Mouse (Mus musculus): ENCODE measurements at regions not wholly inside any gene's neighbourhood (a gene's known extent, or its start where the extent isn't known, plus 50 kb on each side); places are given as distances from the start of the nearest gene placed in this dataset.

DNA sequence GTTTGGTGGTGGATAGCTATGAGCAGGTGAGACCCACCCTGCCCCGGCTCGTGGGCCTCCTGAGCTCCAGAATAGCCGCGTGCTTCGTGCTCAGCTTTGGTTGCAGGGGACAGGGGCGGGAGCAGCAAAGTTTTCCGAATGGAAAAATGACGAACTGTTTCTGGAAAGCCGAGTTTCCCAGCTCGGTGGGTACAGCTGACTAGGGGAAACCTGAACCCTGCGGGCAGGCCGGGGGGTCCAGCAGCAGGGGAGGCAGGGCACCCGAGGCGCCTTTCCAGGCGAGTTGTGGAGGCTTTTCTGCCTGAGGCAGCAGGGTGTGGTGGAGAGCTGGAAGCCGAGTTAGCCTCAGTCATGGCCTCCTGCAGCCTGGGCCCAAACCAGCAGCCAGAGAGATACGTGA is 88.8 kb upstream of the 1600014C23Rik start:
- DNase-seq = no peak

DNA sequence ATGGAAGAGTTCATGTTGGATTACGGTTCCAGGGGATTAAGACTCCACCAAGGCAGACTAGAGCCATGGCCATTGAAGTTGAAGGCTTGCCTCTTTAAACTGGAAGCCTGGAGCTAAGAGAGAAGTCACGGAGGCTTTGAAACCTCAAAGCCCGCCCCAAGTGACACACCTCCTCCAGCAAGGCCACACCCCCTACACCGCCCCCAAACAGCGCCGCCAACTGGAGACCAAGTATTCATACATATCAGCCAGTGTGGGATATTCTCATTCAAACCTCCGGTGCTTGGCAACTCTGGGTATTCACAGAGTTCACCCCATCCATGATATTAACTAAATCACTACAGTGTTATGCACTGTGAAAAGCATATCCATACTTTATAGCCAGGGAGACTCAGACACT is 87.7 kb upstream of the 1600014C23Rik start:
- no peak for DNase-seq

DNA sequence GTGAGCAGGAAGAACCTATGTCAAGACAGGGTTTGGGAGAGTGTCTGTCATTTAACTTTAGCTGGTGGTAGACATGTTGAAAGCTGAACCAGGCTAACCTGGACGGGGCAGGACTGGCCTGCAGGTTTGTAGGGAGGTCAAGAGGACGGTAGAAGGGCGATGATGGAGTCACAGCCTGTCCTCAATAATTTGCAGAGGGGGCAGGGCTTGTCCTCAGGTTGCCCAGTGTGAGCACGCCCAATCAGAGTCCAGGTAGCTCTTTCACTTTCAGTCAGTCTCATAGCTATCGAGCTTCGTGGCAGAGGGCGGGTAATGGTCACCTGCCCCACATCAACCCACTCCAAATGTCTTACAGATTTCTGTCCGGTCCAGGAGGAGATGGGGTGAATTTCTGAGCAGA is 85.5 kb upstream of the 1600014C23Rik start:
- no peak for DNase-seq

DNA sequence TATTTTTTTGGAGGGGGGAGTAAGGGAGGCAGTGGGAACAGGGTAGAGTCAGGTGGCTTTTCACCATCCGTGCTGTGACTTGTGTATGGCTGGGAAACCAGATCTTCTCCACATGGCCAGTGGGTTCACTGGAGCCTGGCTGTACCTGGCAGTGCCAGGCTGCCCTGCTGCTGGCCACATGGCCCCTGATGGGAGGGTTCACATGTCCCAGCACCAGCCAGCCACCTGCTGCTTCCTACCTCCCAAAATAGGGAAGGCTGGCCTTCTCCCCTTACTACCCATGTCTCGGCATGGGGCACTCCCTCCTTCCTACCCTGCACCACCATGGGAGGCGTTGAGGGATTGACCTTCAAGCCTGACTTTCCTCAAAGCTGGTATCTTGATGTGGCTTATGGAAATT is 82.9 kb upstream of the 1600014C23Rik start:
- no peak for DNase-seq

DNA sequence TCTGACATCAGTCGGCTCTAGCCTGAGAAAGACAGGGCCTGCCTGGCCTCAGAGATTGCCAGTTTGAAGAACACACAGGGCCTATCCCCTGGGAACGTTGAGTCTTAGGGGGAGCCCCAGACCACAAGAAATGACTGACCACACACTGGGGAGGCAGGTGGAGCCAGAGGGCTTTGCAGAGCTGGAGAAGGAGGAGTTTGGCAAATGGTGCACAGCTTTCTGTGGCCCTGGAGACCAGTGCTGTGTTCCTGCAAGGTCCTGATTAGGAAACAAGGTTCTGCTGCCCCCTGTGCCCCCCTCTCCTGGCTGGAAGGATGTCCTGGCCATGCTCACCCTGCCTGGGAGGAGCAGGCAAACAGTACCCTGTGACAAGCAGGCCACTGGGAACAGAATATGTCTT is 82.2 kb upstream of the 1600014C23Rik start:
- DNase-seq = peak in 1 of 2 experiments; percentile 39

DNA sequence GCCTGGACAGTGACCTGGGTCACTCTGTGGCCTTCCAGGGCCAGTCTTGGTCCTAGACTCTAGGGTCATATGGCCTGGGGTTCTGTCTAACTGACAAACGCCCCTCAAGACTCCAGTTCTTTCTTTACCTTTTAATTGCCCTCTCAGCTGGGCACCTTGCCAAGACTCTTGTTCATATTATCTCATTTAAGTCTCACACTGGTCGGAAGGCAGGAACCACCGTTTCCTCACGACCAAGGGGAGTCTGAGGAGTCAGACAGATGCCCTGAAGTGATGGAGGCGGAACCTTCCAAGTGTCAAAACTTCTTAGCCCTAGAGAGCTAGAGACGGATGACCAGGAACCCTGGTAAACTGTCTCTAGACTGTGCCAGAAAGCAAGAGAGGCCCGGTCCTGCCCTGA is 81.7 kb upstream of the 1600014C23Rik start:
- DNase-seq = peak in 1 of 2 experiments; percentile 29

DNA sequence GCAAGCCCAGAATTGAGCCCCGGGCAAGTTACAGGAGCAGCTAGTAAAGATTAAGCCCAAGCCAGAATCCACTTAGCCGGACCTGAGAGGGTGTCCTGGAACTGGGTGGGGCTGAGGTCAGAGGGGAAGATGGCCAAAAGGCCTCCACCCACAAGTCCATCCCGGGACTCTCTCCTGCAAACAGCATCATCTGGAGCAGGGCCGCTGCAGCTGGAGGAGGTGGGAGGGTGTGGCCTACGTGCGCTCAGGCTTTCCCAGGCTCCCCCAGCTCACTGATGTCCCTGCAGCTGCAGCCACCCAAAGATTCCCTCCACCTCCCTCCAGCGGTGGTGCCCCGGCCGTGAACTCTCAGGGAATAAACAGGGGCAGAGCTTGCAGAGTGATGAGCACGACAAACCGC is 80.9 kb upstream of the 1600014C23Rik start:
- no peak for DNase-seq

DNA sequence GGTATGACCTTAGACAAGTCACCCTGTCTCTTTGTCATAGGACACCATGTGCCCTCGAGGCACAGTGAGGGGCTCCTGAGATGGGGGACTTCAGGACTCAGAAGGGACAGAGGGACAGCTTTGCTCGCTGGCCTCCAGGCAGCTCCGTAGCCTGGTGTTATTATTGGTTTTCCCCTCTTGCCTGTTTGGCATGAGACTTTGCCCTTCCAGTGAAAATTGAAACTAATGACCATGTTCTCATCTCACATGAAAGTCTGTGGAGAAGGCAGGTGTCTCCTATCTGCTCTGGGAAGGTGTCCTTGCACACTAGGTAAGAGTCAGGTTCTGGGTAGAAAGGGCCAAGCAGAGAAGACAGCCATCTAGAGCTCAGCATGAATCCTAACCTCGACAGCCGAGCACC is 80.3 kb upstream of the 1600014C23Rik start:
- no peak for DNase-seq

DNA sequence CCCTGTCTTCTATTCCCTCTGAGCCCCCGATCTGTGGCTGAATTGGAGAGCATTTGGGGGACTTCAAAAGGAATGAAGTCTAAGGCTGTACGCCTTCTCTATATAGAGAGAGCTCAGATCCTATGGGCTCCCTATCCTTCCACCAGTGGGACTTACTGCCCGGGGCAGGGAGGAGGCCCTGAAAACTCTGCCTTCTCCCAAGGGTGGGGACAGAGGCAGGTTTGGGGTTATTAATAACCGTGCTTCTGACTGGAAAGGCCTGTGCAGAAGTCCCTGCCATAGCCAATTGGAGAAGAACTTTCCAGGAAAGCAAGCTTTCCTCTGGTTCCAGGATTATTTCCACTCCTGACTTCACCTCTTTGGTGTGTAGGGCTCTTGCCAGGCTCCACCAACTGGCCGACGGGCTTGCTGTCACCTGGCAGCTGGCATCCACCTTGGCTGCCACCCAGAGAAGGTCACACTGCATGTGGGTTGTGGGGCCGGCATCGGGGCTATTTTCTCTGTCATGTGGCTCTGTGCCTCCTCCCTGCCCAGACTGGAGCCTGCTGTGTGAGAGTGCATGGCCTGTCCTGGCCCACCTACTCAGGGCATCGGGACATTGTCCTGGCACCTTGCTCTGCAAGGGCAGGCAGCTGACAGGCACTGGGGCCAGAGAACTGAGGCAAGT is 78.8 kb upstream of the 1600014C23Rik start:
- peak; percentile 76 to 81 for DNase-seq

DNA sequence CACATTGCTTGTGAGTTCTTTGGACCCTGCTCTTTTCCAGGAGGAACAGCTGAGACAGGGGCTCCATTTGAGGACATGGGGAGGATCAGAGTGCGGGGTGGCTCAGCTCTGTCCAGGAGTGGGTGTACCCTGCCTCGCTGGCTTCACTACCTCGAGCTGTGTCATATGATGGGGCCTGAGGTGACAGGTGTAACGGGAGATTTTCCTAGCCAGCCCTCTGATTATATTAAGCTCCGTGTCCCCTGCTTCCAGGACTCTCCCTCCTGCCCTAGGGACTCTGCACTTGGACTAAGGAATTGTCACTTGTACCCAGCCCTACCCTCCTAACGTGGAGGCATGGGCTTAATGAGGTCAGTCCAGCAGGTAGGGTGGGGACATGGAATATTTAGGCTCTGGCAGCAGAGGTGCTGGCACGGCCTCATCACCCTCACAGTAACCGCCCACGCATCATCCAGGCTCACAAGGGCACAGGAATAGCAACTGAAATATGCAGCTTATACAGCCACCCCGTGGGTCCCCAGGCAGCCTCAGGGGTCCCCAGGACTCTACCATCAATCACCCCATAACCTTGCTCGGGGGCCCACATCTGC is 78.1 kb upstream of the 1600014C23Rik start:
- no peak for DNase-seq

DNA sequence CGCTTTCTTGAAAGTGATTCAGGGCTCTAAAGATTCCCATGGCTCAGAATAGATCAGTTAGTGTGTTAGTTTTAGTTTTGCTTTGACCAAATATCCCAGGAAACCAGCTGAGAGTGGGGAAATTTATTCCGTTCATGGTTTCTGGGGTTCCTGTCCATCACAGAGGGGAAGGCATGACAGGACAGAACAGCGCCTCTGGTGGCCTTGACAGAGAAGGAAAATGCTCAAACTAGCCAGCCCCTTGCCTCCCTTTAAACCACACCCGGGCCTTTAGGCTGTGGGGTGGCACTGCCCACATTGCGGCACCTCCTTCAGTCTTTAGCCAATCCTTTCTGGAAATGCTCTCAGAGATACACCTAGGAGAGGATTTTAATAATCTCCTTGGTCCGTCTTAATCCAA is 76.1 kb upstream of the 1600014C23Rik start:
- DNase-seq = no peak

DNA sequence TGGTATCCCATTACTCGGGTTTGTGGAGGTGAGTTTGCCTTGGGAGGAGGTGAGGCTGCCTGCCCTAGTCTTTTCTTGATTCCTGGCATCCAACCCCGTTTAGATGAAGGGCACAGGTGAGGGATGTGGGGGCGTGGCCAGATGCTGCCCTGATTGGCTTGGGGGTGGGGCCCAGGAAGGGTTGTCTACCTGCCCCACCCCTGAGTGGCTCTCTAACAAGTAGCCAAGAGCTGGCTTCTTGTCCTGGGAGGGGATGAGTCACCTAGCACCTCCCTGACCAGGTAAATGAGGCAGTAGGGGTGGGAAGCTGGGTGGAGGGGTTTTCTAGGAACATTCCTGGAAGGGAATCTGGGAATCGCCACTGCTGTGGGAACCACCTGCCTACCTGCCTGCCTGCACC is 74.7 kb upstream of the 1600014C23Rik start:
- DNase-seq = peak in 1 of 2 experiments; percentile 44

DNA sequence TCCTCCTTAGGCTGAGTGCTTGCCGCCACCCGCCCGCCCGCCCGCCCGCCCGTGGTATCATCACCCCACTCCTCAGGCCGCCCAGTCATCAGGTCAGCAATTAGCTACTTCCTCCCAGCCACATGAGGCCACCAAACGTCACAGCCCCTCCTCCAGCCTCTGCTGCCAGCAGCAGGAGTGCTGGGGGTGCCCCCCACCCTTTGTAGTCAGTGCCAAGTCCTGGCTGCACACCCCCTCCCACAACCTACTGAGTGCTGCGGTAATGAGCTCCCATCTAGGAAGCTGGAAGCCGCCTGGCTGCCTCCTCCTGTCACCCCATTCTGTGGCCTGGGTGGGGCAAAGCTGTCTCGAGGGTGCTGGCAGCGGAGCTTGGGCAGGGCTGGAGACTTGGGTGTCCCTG is 73.8 kb upstream of the 1600014C23Rik start:
- no peak for DNase-seq

DNA sequence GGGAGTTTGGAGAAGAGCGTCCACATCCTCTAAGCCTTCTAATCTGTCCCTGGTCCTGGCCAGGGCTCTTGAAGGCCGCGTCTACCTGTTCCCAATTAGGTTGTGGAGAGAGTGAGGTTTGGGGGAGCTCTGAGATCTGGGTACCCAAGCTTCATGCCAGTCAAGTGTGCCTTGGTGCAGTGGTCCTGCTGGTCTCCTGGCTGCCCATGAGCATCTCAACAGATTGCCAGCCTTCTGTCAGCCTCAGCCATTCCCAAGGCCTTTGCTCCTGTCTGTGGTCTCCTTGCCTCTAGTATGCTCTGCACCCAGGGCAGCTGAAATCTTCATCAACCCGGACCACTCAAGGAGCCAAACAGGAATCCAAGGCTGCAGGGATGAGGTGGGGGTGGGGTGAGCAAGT is 73.2 kb upstream of the 1600014C23Rik start:
- no peak for DNase-seq

DNA sequence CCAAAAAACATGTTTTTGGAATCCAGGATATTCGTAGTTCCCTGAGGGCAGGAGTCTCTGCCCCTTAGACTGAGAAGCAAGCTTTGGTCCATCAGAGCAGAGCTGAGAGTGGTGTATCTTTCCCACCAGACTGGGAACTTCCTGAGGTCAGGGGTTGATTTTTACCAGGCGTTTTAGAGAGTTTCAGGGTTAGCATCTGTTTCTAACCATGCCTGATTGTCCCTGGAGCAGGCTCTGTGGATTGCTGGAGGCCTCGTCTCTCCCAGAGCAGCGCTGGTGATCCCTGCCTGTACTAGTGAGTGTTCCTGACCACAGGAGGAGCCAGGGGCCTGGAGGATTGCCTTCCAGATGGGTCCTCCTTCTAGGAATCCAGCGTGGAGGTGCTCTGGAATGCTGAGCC is 72.8 kb upstream of the 1600014C23Rik start:
- DNase-seq = no peak

DNA sequence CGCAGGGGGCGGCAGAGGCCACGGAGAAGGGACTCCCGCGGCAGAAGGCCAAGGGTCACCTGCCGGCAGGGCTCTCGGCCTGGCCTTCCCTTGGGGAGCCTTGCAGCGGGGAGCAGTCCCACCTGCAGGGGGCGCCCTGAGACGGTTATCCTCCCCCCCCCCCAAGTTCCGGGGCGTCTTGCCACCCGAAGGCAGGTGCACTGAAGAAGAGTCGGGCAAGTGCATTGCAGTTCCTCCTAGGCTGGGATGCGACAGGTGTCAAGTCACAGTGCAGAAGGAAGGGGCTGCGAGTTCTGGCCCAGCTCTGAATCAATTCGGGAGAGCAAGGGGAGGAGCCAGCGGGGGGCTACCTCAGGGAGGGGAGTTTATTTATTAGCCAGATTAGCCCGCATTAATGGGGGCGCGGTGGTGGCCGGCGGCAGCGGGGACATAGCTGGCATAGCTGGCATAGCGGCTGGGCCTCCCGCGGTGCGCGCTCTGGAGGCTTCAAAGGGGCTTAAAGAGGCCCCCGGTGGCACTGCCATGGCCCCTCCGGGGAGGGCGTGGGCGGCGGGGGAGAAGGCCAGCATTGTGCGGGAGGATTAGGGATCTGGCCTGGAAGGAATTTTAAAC is 71.9 kb upstream of the 1600014C23Rik start:
- peak; percentile 58 to 78 for DNase-seq

DNA sequence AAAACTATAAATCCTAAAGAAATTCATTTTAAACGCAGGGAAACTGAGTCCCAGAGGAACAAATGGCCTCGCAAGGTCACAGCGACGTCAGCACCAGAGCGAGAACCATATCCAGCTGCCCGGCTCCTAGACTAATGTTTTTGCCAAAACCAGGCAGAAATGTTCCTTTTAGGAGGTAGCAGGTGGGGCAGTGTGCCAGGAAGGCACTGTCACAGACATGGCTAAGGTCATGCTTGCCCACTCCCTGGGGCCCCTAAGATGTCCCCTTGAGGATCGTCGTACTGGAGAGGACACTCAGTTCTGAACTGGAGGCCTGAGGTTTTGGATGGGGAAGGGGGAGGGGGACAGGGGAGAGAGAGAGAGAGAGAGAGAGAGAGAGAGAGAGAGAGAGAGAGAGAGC is 69.7 kb upstream of the 1600014C23Rik start:
- DNase-seq = no peak

DNA sequence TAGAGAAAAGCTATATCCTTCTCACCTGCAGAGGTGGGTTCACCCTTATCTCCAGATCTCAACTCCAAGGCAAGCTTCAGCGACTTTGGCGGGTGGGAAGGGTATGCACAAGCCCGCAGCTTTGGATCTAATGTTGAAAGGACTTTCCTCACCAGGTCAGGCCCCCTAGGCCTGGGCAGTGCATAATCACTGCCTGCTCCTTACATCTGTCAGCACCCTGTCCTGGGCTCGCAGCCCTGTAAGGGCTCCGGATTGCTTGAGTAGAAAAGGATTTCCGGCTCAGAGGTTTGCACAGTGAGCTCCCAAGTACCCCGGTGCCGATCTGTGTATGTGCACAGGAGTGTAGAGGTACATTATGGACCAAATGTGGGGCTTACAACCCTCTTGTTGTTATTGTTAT is 68.8 kb upstream of the 1600014C23Rik start:
- DNase-seq = no peak

DNA sequence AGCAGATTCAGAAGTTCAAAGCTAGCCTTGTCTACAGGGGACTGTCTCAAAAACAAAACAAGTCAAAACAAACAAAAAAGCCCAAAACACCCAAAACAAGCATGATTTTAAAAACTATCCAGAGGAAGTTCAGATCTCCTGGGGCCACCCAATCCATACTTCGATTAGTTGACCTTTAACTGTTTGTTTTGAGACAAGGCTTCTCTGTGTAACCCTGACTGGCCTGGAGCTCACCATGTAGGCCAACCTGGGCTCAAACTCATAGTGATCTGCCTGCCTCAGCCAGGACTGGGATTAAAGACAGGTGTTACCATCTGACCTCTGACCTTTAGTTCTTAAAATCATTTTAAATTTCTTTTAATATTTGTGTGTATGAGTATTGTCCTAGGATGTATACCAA is 66.1 kb upstream of the 1600014C23Rik start:
- DNase-seq = no peak

DNA sequence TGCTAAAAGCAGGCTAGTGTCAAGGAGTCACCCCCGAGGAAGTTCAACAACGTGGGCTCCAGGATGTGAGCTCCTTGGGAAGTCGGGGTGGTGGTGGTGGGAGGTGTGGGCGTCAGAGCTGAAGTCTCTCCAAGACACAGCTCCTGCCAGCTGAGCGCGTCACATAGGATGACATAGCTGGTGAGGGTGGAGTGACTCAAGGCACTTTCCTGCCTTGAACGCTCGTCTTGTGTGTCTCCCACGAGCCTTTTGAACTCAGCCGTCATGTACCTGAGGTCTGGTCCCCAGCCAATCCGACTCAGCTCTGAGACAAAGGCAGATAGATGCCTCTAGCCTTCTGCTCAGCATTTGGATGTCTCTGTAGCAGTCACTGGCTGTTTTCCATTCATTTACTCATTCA is 65.4 kb upstream of the 1600014C23Rik start:
- DNase-seq = no peak

DNA sequence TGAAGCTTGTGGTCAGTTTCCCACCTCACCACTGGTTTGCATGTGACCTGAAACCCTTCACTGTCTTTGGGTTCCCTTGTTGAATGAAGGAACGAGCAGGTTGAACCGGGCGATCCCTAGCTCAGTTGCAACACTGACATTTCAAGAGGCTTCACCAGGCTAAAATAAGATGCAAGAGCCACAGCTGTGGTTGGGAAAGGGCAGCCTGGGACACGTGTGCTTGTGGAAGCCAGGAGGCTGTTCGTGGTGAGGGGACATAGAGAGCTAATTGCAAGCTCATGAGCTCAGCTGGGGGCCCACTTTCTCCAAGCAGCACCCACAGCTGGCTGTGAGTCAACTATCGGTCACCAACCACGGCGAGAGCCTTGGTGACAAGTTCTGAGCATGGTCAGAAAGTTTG is 64.8 kb upstream of the 1600014C23Rik start:
- no peak for DNase-seq

DNA sequence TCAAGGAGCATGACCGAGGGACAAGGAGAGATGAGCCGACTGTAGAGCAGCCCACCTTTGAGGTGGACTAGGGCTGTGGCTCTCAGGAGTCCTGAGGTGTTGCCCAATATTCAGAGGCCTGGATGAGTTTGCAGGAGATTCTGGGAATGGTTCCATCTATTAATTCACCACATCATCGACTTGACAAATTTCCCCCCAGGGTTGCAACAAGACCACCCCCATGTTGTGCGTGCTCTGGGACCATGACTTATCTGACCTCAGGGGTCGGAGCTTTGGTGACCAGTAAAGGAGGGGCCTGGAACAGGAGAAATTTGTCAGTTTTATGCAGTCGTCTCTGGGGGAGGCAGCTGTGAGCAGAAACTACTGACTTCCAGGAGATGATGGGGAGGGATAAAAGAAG is 63.5 kb upstream of the 1600014C23Rik start:
- DNase-seq = no peak

DNA sequence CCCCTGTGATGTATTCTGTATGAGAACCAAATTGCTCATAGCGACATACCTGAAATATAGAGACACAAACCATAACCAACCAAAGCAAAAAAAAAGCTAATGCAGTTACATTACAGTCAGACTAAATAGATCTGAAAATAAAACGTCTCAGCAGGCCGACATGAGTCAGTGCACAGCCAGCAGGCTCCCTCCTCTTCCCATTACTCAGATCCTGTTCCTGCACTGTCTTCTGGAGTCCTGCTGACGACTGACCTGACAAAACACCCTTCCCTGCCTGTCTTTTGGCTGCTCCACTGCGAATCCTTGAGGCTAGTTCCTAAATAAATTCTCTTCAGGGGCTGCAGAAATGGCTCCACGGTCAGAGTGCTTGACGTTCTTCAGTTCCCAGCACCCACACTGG is 61.3 kb upstream of the 1600014C23Rik start:
- no peak for DNase-seq

DNA sequence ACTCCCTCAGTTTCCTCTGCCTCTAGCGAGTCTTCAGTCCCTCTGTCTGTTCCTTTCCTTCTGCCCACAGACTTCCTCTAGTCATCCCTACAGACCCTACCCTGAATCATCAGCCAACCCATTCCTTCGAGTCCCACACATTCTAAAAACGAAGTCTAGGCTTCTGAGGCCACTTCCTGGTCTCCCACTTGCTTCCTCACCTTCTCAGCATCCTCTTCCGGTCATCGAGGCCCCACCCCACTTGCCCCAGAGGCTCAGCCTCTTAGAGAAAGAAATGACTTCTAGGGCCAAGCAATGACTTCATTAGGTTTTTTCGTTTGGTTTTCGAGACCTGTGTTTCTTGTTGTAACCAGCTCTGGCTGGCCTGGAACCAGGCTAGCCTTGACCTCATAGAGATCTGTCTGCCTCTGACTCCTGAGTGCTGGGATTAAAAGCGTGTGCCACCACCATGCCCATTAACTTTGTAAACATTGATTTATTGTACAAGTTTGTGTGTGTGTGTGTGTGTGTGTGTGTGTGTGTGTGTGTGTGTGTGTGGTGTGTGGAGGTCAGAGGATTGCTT is 57.4 kb upstream of the 1600014C23Rik start:
- peak in 1 of 2 experiments; percentile 20 for DNase-seq

All from kidney, postnatal 36 days (tissue).